Mouse (Mus musculus) intestine, postnatal 0 days (tissue): ENCODE data around the gene Rbbp4. TPM values are rescaled to one million over a fixed set of nuclear protein-coding genes. Genes with fewer than 3 reads are reported as not detected.

Experiments
- ATAC-seq: fragments of 200-750 bp; cut with Nextera tagmentation; 2 replicates; pipeline ENCODE4 v1.8.0; 2017; ENCODE audit warnings: mild to moderate bottlenecking, moderate TSS enrichment, moderate library complexity
- H3K27ac ChIP-seq: fragments of 300-500 bp; sonication (generic); 2 replicates; pipeline ENCODE4 v1.5.1; 2014; ENCODE audit warnings: mild to moderate bottlenecking, low read depth, low read length, moderate library complexity
- H3K27me3 ChIP-seq: fragments of 300-500 bp; sonication (generic); replicated peaks from 2 replicates; pipeline ENCODE4 v1.6.1; 2014; ENCODE audit warnings: low read length, mixed read lengths; ENCODE audit not compliant: control insufficient read depth, insufficient read depth
- H3K36me3 ChIP-seq: fragments of 300-500 bp; sonication (generic); 2 replicates; pipeline ENCODE4 v1.6.1; 2014; ENCODE audit warnings: mild to moderate bottlenecking, moderate library complexity; ENCODE audit not compliant: control insufficient read depth, insufficient read depth
- H3K4me1 ChIP-seq: fragments of 300-500 bp; sonication (generic); replicated peaks from 2 replicates; pipeline ENCODE4 v1.6.1; 2014; ENCODE audit warnings: antibody characterized with exemption, low read length, mixed read lengths; ENCODE audit not compliant: control insufficient read depth, insufficient read depth
- H3K4me2 ChIP-seq: fragments of 300-500 bp; sonication (generic); replicated peaks from 2 replicates; pipeline ENCODE4 v1.6.1; 2014; ENCODE audit warnings: low read depth, mild to moderate bottlenecking, moderate library complexity
- H3K4me3 ChIP-seq: fragments of 300-500 bp; sonication (generic); 2 replicates; pipeline ENCODE4 v1.5.1; 2014; ENCODE audit warnings: low read depth, low read length
- H3K9ac ChIP-seq: fragments of 300-500 bp; sonication (generic); 2 replicates; pipeline ENCODE4 v1.6.1; 2014; ENCODE audit warnings: mild to moderate bottlenecking, low read depth, low read length
- H3K9me3 ChIP-seq: fragments of 300-500 bp; sonication (generic); 2 replicates; pipeline ENCODE4 v1.6.1; 2016; ENCODE audit warnings: mixed run types; ENCODE audit not compliant: control insufficient read depth
- CTCF ChIP-seq: sonication (generic); IDR thresholded peaks from 2 replicates; pipeline ENCODE4 v1.5.1; 2016; ENCODE audit warnings: low read depth, mild to moderate bottlenecking, control low read depth, antibody characterized with exemption, moderate library complexity
- WGBS: fragments of 180-500 bp; shearing (Covaris S2); extraction: QIAGEN DNeasy Blood & Tissue Kit; methylation state at CpG from one replicate; pipeline ENCODE4 v1.1.7; 2014; 5-methylcytosine and 5-hydroxymethylcytosine counted together
- polyA plus RNA-seq: library from polyadenylated mRNA; unstranded; fragments of >200 nt; fragmentation: Nextera tagmentation; extraction: Ambion mirVana; gene quantifications from 2 replicates; pipeline ENCODE4 v1.2.1, GENCODE M21; 2015

The Rbbp4 gene
- polyA plus RNA-seq, 1 experiment from 2014 or later: 159 TPM

DNA sequence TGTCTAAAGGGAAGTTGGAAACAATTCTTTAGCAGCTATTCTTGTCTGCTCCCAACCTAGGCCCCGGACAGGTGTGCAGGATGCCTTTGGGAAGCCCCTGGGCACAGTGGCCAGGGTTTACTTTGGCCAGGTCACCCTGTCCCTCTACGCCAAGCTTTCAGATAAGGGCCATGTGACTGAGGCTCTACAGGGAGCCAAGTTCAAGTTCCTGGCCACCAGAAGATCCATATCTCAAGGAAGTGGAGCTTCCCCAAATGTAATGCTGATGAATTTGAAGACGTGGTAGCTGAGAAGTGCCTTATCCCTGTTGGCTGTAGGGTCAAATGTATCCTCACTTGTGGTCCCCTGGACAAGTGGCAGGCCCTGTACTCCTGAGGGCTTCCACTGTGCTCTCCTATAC lies 44.6 kb upstream of the Rbbp4 start:
- 62% methylated on average over 3 of the region's 3 CpGs for WGBS
- Histone ChIP-seq H3K9ac (no peak overlapping the region), H3K9me3 (no peaks in the 10 kb centered on the region), H3K4me2 (no peak overlapping the region), H3K4me1 (no peaks in the 10 kb centered on the region), H3K27ac (no peak overlapping the region), H3K4me3 (no peak overlapping the region), H3K36me3 (no peaks in the 10 kb centered on the region), H3K27me3 (no peaks in the 10 kb centered on the region)
- no peak for ATAC-seq
- TF ChIP-seq CTCF: no peak

DNA sequence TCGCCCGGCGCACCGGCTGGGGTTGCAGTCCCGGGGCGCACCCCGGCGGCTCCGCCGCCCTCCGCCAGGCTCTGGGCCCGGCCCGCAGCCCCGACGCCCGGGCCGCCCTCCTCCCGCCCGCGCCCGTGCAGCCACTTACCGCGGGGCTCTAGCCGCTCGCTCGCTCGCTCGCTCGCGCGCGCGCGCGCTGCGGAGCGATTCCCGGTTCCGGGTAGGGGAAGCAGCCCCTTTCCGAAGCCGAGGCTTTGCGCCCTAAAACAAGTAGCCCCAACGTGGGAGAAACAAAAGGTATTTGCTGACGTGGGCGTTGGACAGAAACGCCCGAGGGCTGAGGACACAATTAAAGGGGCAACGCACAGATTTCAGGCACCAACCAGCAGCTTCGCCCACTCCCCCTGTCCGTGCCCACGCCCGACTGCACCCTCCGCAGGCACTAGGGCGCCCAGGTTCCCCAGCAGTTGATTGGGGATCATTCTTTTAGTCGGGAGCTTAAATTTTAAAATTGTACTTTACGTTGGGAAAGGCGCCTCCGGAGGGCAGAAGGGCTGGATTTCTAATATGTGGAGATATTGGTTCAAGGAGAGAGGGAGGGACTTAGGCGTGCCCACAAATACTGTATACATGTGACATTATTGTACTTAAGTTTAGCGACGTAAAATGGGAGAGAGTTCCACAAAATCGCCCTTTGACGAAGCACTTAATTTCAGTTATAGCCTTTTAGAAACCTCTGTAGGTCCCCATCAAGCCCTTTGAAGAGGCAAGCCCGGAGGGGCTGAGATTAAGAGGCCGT lies 42.6 kb upstream of the Rbbp4 start, which contains the start of gene Zbtb8a:
Gene Zbtb8a, minus strand, starts transcription at position 516 of the 790 bp plus-strand sequence.
- H3K4me1 ChIP-seq: 0 out of 2 replicates have a peak, but pooled peaks cover 5% of the 10 kb centered on the region
- H3K9ac ChIP-seq: peak within 1 kb of the TSS; percentile 96
- H3K9me3 ChIP-seq: no peaks in the 10 kb centered on the region
- H3K27ac ChIP-seq: peak within 1 kb of the TSS; percentile 89
- 0 out of 2 replicates have a peak, but pooled peaks have one; percentile 22 for TF ChIP-seq CTCF
- no peaks in the 10 kb centered on the region for H3K36me3 ChIP-seq
- peak within 1 kb of the TSS; percentile 87 for H3K4me3 ChIP-seq
- ATAC-seq: peak; percentile 48
- 2% methylated on average over 56 of the region's 65 CpGs for whole genome bisulfite sequencing
- H3K27me3 ChIP-seq: no peaks in the 10 kb centered on the region
- peak within 1 kb of the TSS; percentile 90 for H3K4me2 ChIP-seq

DNA sequence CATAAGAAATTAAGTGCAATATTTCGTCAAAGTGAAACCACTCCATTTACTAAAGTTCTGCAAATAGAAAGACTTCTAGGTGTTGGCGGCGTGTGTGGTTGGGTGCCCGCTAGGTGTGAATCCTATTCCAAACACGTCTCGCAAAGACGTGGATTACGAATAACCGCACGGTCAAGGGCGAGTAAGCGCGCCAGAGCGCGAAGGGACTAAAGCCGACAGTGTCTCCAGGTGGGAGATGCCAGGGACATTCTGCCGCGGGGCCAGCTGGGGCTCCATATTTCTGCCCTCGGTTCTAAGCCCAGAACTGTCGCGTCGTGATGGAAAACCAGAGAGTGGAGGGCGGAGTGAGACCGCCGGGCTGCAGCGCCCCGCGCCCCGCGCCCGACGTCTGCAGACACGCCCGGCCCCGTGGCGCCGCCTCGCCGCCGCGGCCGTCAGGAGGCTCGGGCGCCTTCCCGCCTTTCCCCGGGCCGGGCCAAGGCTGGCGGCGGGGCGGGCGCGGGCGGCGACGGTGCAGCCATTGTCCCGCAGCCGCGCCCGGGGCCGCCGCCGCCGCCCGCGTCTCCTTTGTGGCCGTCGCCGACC lies 41.9 kb upstream of the Rbbp4 start:
- H3K36me3 ChIP-seq: no peaks in the 10 kb centered on the region
- peak; percentile 54 for ATAC-seq
- under 1% methylated on average over 48 of the region's 68 CpGs for WGBS

DNA sequence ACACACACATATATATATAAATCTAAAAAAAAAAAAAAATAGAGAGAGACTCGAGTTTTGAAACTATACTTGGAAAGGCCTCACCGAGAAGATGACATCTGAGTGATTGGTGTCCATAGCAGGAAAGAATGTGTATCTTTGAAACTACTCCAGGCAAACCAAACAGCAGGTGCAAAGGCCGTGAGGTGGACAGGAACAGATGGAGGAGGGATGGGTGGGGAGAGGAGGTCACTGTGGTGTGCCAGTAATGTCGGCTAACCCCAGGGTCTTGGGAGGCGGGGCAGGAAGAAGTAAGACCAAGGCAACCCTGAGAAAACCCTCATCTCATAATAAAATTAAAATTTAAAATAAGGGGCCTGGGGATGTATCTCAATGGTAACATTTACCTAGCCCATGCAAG lies 40.7 kb upstream of the Rbbp4 start:
- H3K4me3 ChIP-seq: no peak overlapping the region
- ATAC-seq: no peak
- 68% methylated on average over 5 of the region's 5 CpGs for WGBS
- no peaks in the 10 kb centered on the region for H3K36me3 ChIP-seq
- no peaks in the 10 kb centered on the region for H3K9me3 ChIP-seq
- 0 out of 2 replicates have a peak overlapping the region, but pooled peaks have one; percentile 21 for H3K4me2 ChIP-seq
- H3K27me3 ChIP-seq: no peaks in the 10 kb centered on the region
- TF ChIP-seq CTCF: no peak
- H3K27ac ChIP-seq: no peak overlapping the region
- H3K4me1 ChIP-seq: 0 out of 2 replicates have a peak, but pooled peaks cover 5% of the 10 kb centered on the region
- H3K9ac ChIP-seq: no peak overlapping the region

More for the DNA sequence above, 41.9 kb upstream of the Rbbp4 start:
- Histone ChIP-seq H3K9me3 (no peaks in the 10 kb centered on the region), H3K27ac (peak overlapping the region; percentile 89), H3K4me1 (0 out of 2 replicates have a peak, but pooled peaks cover 5% of the 10 kb centered on the region), H3K4me2 (peak overlapping the region; percentile 90), H3K9ac (peak overlapping the region; percentile 96), H3K27me3 (no peaks in the 10 kb centered on the region), H3K4me3 (peak overlapping the region; percentile 87)
- no peak for TF ChIP-seq CTCF

DNA sequence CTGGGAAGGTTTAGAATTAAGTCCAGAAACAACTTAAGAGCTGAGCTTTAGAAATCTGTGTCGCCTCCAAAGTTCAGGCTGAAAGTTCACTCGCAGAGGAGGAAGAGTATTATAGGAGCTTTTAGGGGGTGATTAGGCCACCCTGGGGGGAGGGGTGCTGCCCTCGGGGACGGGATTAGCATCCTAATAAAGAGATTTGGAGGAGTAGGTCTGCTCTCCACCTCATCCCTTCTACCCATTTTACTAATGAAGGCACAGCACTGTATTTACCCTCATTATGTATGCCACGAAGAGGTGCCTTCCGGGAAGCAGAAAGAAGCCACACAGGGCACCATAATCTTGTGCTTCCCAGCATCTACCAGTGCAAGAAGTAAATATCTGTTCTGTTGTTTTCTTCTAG lies 39.8 kb upstream of the Rbbp4 start:
- Histone ChIP-seq H3K9me3 (no peaks in the 10 kb centered on the region), H3K4me1 (0 out of 2 replicates have a peak, but pooled peaks cover 5% of the 10 kb centered on the region), H3K27me3 (no peaks in the 10 kb centered on the region), H3K27ac (no peak overlapping the region), H3K4me3 (no peak overlapping the region), H3K9ac (no peak overlapping the region), H3K4me2 (no peak overlapping the region), H3K36me3 (no peaks in the 10 kb centered on the region)
- TF ChIP-seq CTCF: no peak
- WGBS: 65% methylated on average over 6 of the region's 6 CpGs
- no peak for ATAC-seq

DNA sequence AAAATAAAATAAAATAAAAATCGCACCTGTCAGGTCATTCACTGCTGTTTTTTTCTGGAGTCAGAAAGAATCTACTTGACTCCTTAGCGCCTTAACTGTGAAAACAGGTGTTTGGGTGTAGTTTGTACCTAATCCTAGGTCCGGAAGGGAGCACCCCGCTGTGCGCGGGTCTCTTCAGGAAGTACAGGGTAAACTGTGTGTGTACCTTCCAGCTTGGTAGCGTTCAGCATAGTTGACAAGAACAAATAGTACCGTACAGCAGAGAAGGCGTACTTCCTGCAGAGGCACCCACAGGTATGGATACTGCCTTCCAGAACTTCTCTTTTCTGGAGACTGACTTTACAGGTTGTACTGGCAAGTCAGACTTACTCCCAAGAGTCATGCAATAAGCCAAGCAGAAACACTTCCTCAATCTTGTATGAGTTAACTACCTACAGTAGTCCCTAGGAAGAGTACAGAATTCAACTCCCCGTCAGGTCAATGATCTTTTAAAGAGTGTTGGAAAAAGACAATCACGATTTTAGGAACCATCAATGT lies 39.1 kb upstream of the Rbbp4 start:
- Histone ChIP-seq H3K4me2 (peak overlapping the region; percentile 38), H3K4me1 (0 out of 2 replicates have a peak, but pooled peaks cover 5% of the 10 kb centered on the region), H3K36me3 (no peaks in the 10 kb centered on the region), H3K27ac (peak overlapping the region; percentile 47; the same call in 1 of the 2 replicates), H3K27me3 (no peaks in the 10 kb centered on the region), H3K4me3 (no peak overlapping the region), H3K9ac (no peak overlapping the region), H3K9me3 (no peaks in the 10 kb centered on the region)
- peak; percentile 56 for ATAC-seq
- no peak for TF ChIP-seq CTCF
- 48% methylated on average over 11 of the region's 11 CpGs for WGBS
